Mouse (Mus musculus) cortical plate, adult 2 months (tissue): ENCODE measurements around the gene Tlk1. TPM values are rescaled to one million over a fixed set of nuclear protein-coding genes. Genes with fewer than 3 reads are reported as not detected.

Source experiments
- H3K27ac ChIP-seq: fragments of 200-500 bp; 2 replicates; pipeline ENCODE4 v1.5.1; 2012; ENCODE audit warnings: low read length, control low read depth, inconsistent platforms; ENCODE audit not compliant: insufficient read depth
- H3K4me1 ChIP-seq: fragments of 200-500 bp; 2 replicates; pipeline ENCODE4 v1.6.1; 2011; ENCODE audit warnings: low read length; ENCODE audit not compliant: control insufficient read depth, insufficient read depth
- H3K4me3 ChIP-seq: fragments of 200-500 bp; 2 replicates; pipeline ENCODE4 v1.5.1; 2011; ENCODE audit warnings: mild to moderate bottlenecking, low read length, control low read depth; ENCODE audit not compliant: insufficient read depth
- CTCF ChIP-seq: fragments of 200-500 bp; IDR thresholded peaks from 2 replicates; pipeline ENCODE4 v1.5.1; 2011; ENCODE audit warnings: mild to moderate bottlenecking, control low read depth, low read length; ENCODE audit not compliant: insufficient read depth; ENCODE audit errors: extremely low read depth
- POLR2A ChIP-seq: fragments of 200-500 bp; IDR thresholded peaks from 2 replicates; pipeline ENCODE4 v1.6.1; 2011; ENCODE audit warnings: mild to moderate bottlenecking, low read length, control low read depth; ENCODE audit not compliant: insufficient read depth; ENCODE audit errors: extremely low read depth
- polyA plus RNA-seq: library from polyadenylated mRNA; depleted of rRNA; stranded (reverse); fragments of >200 nt; gene quantifications from 2 replicates; pipeline ENCODE4 v1.2.3, GENCODE M21; 2012

Tlk1 gene
- polyA plus RNA-seq, 1 experiment = 45.5 TPM

DNA sequence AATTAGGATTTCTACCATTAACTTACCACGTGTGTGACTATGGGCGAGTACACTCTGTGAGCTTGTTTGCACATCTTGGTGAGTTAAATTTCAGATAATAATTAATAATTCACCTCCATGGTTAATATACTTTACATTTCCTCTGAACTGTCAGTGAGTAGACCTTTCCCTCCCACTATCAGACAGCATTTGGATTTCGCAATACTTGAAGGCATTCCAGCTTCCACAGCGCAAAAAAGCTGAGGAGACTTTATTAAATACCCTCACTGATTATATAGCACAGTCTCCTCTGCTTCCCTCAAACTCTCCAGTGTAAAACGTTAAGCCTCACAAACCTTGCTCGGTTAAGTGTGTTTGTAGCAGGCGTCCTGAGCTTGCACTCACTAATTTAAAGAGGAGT, 60.8 kb downstream of the Tlk1 start:
- H3K27ac ChIP-seq = no peak overlapping the region
- no peak for TF ChIP-seq CTCF
- no peak for TF ChIP-seq POLR2A
- H3K4me3 ChIP-seq = no peak overlapping the region
- no peaks in the 10 kb centered on the region for H3K4me1 ChIP-seq

DNA sequence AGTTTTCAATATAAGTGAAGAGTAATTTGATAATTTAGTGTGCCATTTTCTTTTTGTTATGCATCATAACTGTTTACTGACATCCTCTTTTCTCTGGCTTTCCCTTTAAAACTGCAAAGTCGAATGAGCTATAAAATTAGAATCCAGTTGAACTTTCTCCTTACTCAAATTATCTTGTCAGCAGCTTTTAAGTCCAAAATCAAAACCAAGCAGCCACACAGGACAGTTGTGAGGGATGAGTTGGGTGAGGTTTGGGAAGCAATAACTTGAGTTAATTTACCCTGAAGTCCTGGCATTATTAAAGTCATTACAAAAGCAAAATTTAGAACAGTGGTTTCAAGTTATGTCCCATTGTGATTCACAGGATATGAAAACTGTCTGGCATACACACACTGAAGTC, 62.8 kb downstream of the Tlk1 start:
- Histone ChIP-seq H3K4me3 (no peak overlapping the region), H3K27ac (no peak overlapping the region), H3K4me1 (no peaks in the 10 kb centered on the region)
- TF ChIP-seq CTCF (no peak), POLR2A (no peak)

DNA sequence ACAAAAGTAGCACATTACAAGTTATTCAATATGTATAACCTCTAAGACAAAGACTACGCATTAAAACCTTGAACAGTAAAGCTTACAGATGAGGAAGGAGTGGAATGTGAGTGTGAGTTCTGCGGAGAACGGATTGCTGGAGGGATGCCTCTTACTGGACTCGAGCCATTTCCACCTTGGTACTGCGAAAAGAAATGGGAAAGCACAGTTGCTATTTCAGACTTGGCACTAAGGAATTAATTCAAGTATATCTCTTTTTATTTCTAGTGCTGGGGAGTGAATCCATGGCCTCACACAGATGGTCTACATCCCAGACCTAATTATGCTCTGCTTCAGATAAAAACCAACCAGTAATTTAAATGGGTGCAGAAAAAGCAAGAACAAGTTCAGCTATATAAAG, 73.4 kb downstream of the Tlk1 start:
- no peaks in the 10 kb centered on the region for H3K4me1 ChIP-seq
- no peak overlapping the region for H3K27ac ChIP-seq
- no peak overlapping the region for H3K4me3 ChIP-seq
- TF ChIP-seq POLR2A (no peak), CTCF (no peak)

DNA sequence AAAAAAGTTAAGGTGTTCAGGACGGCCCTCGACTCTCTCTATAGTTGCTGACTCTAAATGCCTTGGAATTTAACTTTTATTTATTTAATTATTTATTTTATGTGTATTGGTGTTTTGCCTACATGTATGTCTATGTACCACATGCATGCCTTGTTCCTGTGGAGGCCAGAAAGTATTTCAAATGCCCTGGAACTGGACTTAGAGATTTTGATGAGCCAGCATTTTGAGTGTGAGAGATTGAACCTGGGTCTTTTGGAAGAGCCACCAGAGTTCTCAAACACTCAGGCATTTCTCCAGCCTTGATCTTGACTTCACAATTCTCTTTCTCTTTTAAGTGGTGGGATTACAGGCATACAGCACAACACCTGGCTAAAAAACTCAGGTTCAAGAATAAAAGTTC, 73.9 kb downstream of the Tlk1 start:
- no peak for TF ChIP-seq POLR2A
- H3K27ac ChIP-seq = no peak overlapping the region
- no peaks in the 10 kb centered on the region for H3K4me1 ChIP-seq
- no peak overlapping the region for H3K4me3 ChIP-seq

DNA sequence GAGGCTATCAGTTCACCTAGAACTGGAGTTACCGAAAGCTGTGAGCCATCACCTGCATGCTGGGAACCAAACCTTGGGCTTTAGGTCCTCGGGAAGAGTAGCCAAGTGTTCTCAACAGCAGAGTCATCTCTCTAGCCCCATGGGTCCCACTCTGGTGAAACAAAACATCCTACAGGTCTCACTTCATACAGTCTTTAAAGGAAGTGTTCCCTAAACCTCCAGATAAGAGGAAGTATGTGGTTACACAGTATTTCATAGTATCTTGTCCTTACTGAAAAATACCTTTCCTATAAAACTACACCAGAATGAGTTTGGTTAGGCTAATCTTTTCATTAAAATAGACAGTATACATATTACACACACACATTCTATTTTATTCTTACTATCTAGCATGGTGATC, 82.9 kb downstream of the Tlk1 start:
- no peaks in the 10 kb centered on the region for H3K4me1 ChIP-seq
- H3K27ac ChIP-seq = no peak overlapping the region
- TF ChIP-seq CTCF (no peak), POLR2A (no peak)
- no peak overlapping the region for H3K4me3 ChIP-seq

DNA sequence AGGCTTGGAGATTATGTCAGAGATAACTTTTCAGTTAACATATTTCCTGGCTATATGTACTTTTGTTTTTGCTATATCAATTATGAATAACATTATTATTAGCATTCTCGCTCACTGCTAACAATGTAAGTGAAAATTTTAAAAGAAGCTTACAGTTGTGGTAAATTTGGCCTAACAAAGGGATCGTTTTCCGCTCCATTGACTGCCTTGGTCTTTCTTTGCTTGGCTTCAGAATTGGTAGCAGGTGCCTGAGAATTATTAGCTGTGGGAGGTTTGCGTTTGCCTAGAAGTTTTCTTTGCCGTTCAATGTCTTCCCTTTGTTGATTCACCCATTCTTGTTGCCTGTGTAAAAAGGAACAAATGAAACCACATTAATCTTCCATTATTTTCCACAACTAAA, 83.6 kb downstream of the Tlk1 start:
- TF ChIP-seq POLR2A = no peak
- Histone ChIP-seq H3K27ac (no peak overlapping the region), H3K4me1 (no peaks in the 10 kb centered on the region), H3K4me3 (no peak overlapping the region)

DNA sequence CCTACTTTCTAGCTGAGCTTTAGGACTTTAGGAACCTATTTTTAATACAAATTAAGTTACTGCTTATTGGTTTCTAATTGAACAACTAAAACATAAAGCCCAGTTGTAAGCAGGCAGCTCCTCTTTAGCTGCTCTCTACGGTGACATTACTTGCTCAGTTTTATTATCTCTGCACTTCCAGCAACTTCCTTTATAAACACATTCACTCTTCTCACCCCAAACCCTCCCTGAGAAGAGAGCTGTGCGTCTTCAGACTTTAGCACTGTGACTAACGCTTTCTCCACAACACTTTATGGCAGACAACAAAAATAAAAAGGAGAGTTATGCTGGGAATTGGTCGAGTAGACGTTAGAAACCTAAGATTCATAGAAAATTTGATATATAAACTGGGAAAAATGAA, 89.5 kb downstream of the Tlk1 start:
- TF ChIP-seq CTCF (no peak), POLR2A (no peak)
- H3K4me3 ChIP-seq = no peak overlapping the region
- H3K27ac ChIP-seq = no peak overlapping the region
- no peaks in the 10 kb centered on the region; the same call in 1 of the 2 replicates for H3K4me1 ChIP-seq

DNA sequence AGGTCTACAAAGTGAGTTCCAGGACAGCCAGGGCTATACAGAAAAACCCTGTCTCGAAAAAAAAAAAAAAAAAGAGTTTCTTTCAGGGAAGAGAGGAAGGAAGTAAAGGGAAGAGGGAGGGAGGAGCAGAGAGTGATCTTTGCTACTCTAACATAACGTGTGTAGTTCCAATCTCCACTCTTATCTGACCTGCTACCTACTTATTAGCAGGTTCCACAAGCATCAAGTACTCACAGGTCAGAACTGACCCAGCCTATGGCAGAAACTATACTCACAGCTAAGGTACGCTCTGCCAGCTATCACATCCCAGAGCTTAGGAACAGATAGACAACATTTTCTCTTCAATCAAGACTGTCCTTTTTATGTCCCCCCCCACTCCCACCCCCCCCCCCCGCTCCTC, 90.0 kb downstream of the Tlk1 start:
- TF ChIP-seq POLR2A (no peak), CTCF (no peak)
- Histone ChIP-seq H3K4me1 (no peaks in the 10 kb centered on the region; the same call in 1 of the 2 replicates), H3K4me3 (no peak overlapping the region), H3K27ac (no peak overlapping the region)

DNA sequence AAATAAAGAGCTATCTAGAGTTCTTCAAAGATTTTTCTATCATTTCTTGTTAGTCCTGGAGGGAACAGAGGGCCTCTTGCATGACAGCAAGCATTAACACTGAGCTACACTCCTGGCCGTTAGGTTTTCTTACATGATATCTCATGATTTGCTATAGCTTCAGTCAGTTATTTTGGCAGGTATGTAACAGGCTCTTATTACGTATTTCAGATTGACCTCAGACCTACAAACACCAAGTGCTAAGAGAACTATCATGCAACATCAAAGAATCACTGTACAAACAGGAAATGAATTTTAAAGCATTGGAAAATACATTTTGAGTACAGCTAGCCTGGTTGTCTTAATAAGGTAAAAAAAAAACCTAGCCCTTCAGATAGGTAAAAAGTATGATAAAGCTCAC, 98.4 kb downstream of the Tlk1 start:
- TF ChIP-seq POLR2A (no peak), CTCF (no peak)
- H3K4me1 ChIP-seq = no peaks in the 10 kb centered on the region

DNA sequence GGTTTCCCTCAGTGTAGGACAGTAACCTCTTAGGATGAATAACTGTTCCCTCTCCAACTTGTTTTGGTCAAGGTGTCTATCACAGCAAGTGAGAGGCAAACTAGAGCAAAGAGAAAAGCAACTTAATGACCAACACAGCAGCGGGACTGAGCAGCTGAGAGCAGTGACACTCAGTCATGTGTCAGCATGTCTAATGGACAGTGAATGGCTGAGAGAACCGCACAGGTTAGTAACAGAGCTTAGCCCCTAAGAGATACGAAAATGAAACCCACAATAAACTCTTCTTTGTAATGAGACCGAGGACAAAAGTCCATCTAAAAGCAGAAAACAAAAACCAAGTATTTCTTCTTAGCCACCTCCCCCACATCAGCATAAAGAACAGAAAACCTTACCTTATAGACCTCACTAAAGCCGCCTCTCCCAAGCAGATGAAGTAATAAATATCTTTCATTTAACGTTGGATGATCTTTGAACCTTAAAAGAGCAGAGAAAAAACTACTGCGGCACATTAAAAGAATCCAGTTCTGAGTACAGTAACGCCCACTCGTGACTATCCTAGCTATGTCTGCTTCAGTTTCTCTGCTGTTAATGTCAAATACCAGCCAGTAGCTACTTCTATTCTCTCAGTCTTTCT, 101.8 kb downstream of the Tlk1 start:
- H3K27ac ChIP-seq = no peak overlapping the region
- H3K4me1 ChIP-seq = no peaks in the 10 kb centered on the region
- TF ChIP-seq CTCF (no peak), POLR2A (no peak)
- no peak overlapping the region for H3K4me3 ChIP-seq

More for the DNA sequence above, 98.4 kb downstream of the Tlk1 start:
- no peak overlapping the region for H3K4me3 ChIP-seq
- H3K27ac ChIP-seq = no peak overlapping the region
